Mouse (Mus musculus) lung, postnatal 14 days (tissue): ENCODE results near the gene Gfpt2.

Experiments used
- DNase-seq: peaks from one replicate; pipeline ENCODE4 v3.0.0; 2021

Gene Gfpt2

GRCm38 (mm10) chr11:49840666-49841065 lies 46.7 kb downstream of the Gfpt2 start:
- peak; percentile 19 for DNase-seq

- no peak for DNase-seq
Observed at GRCm38 (mm10) chr11:49841886-49842285, 47.9 kb downstream of the Gfpt2 start.

DNA sequence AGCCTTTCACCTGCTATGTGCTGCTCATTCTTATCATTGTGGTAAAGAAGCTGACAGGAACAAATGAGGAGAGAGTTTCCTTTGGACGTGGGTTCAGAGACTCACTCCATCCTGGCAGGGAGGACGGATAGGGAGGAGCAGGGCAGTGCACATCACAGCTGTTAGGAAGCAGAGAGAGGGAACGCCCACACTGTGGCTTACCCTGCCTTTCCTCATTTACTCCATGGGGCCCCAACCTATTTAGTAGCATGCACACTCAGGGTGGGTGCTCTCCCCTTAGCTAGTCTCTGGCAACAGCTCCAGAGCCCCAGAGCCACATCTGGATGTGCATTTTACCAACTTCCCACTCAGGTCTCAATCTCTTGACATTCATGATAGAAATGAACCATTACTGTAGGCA lies 48.7 kb downstream of the Gfpt2 start:
- DNase-seq = no peak

- no peak for DNase-seq
Observed at GRCm38 (mm10) chr11:49844311-49844710, 50.3 kb downstream of the Gfpt2 start.

- DNase-seq = peak; percentile 79
Observed at GRCm38 (mm10) chr11:49844969-49845368, 51.0 kb downstream of the Gfpt2 start.

DNA sequence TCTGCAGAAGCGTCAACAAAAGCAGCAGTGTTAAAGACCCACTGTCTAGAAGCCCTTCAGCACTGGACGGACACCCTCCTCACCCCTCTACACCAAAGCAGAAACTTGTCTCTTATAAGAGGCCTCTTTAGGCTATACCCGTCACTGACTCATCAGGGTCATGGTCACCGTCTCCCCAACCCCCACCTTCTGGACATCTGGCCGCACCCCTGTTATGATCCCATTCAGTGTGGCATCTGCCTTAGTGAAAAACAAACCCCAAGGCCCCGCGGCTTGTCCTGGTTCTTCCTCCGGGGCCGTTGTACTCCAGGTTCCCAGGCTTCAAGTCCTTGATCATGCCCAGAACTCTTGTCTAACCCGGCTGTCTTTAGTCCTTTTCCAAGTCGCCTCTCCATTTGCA lies 52.0 kb downstream of the Gfpt2 start:
- no peak for DNase-seq

DNA sequence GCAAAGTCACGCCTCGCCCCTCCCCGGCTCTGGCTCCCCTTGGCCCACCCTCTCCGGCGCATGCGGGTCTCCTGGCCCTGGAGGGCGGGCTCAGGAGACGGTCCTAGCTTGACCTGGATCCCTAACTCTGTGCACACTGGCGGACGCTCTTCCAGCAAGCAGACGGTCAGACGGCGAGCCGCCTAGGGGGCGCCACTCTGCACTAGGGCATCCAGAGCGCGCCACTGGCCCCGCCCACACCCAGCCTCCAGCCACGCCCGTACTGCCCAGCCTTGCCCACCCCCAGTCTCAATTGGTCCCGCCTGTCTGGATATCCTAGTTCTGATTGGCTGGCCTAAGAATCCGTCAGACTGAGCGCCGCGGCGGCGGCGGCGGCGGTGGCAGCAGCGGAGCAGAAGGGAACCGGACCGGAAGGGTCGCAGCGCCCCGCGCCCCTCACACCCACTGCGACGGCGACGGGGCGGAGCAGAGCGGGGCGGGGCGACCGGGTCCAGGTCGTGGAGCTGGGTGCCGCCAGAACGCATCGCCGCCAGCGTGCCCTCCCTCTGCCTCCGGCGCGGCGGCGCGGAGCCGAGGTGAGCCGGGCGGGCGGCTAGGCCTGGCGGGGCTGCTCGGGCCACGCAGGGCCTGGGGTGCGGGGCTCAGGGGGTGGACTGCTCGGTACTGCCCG lies 52.6 kb downstream of the Gfpt2 start, which contains the start of gene Mapk9:
Gene Mapk9, plus strand, starts transcription at position 351 of the 670 bp plus-strand sequence.
- DNase-seq = peak; percentile 99

DNA sequence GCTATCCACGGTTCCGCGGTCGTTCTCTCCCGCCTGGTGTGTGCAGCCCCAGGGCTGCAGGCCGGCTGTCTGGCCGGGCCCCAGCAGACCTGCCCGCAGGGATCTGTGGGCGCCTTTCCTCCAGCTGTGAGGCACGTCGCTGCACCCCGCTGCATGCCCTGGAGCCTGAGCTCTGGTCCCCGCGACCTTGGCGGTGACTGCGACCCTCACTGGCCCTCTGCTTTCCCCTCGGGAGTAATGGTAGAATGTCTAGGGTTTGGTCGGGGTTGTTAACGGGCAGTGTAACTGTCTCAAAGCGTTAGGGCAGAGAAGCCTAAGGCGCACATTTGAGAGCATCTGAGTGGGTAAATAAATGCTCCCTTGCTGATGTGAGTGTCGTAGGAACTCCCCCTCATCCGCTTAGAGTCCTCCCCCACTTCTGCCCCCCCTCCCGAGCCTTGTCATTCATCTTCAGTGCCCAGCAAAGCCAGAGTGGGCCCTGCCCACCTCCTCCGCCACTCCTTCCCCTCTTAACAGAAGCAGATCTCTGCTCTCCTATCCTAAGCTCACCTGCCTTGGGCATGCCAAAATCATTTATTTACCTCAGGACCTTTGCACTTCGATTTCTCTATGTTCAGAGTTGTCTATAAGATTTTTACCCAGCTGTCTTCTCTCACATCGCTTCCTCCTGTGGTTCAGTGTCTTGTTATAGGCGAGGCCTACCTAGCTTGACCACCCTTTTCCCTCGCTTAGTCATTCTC lies 53.3 kb downstream of the Gfpt2 start:
- peak; percentile 18 for DNase-seq

DNA sequence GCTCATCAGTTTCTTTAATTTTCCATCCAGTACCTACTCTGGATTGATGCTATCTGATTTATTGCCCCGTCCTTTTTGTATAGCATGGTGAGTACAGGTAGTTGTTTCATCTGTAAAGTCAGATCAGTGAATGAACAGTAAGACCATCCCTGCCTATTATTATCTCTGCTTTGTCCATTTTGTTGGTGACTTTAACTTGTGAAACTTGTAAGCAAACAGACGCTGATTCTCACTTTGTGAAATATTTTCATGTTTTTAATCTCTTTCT lies 53.8 kb downstream of the Gfpt2 start:
- no peak for DNase-seq

- no peak for DNase-seq
Observed at GRCm38 (mm10) chr11:49848080-49848815, 54.3 kb downstream of the Gfpt2 start.

DNA sequence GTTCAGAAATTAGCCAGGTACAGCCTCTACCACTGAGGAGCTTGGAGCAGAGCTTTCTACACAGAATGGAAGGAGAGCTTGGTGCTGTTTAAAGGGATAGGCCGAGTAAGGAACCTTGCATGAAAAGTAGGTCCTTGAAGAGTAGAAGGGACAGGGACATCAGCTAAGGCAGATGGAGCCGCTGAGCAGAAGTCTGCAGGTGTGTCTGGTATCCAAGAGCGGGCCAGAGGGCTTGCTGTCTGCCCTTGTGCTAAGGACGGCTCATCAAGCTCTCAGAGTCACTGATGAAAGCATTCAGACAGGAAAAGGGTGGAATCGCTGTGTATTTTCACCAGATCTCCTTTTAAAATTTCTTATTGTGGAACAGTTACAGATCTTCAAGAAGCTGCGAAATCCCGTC lies 56.4 kb downstream of the Gfpt2 start:
- DNase-seq = no peak

DNA sequence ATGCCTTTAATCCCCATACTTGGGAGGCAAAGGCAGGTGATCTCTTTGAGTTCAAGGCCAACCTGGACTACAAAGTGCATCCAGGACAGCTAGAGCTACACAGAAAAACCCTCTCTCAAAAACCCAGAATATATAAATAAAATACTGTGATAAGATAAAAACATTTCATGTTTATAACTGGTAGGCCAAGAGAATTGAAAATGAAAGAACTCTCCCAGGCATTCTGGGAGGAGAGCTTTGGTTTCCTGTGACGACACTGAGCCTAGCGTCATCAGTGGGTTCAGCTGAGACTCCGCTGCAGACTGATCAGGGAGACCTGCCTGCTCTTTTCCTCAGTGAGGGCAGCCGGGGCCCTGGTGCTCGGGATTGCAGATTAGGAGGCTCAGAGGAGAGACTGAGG lies 61.2 kb downstream of the Gfpt2 start:
- no peak for DNase-seq

DNA sequence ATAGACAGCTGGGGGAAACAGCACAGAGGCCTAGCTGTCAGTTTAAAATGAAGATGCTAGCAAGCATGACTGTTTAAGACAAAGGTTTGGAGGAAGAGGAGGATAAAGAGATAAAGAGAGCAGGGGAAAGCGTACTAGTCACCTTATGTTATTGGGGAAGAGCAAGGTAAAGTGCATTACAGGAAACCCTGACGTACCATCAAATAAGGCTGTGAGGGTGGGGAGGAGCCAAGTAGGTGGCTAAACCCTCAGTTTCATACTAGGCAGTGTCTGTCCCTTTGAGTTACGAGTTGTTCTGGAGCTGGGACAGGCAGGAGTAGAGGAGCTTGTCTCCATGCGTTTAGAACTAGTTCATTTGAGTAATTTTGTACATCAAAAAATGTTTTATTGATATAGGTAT lies 67.2 kb downstream of the Gfpt2 start:
- no peak for DNase-seq

DNA sequence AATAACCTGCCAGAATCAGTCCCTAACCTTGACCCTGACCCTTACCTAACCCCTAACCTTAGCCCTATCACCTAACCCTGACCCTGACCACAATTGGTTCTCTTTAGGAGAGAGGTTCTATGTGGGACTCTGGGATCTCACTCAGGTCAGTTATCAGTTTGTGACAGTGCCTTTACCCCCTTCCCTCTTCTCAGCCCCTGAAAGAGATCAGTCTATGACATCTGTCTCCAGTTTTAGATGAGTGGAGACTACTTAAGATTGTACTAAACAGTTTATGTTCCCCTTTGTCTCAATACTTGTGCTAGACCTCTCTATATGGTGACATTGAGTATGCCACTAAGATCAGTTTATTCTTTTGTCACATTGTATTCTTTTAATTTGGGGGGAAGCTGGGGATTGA lies 69.9 kb downstream of the Gfpt2 start:
- DNase-seq = no peak

DNA sequence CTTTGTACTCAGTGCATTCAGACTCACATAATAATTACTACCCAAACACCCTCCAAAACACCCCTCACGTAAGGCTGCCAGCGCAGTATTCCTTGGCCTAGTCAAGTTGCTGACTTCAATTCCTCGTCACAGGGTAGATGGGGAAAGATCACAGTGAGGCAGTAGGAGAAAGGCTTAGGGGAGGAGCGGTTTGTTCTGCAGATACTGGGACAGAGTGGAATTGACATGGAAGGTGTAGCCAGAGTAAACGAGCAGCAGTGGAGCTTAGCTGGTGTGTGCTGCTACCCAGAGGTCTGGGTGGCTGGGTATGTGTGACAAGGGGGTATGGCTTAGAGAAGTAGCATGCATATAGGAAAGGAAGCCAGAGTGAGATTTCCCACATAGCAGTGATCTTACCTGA lies 73.3 kb downstream of the Gfpt2 start:
- DNase-seq = no peak

DNA sequence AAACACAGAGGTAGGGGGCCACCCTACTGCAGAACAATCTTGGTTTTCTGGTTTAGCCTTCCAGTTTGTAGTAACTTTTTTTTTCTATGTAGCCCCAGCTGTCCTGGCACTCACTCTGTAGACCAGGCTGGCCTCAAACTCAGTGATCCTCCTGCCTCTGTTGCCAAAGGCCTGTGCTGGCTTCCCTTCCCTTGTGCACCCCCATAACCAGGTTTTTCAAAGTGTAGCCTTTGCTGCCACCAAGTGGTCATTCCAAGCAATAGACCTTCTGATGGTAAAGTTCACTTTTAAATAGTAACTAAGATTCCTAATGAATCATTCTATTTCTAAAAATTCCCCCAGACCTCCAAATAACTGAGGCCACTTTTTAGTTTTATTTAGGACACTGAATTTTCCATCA lies 75.8 kb downstream of the Gfpt2 start:
- peak; percentile 65 for DNase-seq

DNA sequence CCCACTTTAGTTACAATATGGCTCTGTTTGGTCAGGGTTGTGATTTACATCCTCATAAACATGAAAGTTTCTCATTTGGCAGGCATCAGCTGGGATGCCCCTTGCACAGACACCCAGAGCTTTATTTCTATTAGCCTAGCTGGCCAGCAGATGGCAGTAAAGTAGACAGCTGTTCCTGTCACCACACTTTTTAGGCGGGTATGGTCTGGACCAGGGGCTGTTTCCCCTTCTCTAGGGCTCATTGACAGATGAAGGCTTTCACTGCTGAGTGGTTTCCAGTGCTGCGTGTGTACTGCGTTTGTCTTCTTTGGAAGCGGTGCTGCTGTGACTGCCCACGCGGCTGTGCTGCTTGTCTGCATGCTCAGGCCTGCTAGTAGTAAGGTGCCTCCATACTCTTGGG lies 77.9 kb downstream of the Gfpt2 start:
- DNase-seq = peak; percentile 52

GRCm38 (mm10) chr11:49872779-49873178 lies 78.8 kb downstream of the Gfpt2 start:
- DNase-seq = no peak

DNA sequence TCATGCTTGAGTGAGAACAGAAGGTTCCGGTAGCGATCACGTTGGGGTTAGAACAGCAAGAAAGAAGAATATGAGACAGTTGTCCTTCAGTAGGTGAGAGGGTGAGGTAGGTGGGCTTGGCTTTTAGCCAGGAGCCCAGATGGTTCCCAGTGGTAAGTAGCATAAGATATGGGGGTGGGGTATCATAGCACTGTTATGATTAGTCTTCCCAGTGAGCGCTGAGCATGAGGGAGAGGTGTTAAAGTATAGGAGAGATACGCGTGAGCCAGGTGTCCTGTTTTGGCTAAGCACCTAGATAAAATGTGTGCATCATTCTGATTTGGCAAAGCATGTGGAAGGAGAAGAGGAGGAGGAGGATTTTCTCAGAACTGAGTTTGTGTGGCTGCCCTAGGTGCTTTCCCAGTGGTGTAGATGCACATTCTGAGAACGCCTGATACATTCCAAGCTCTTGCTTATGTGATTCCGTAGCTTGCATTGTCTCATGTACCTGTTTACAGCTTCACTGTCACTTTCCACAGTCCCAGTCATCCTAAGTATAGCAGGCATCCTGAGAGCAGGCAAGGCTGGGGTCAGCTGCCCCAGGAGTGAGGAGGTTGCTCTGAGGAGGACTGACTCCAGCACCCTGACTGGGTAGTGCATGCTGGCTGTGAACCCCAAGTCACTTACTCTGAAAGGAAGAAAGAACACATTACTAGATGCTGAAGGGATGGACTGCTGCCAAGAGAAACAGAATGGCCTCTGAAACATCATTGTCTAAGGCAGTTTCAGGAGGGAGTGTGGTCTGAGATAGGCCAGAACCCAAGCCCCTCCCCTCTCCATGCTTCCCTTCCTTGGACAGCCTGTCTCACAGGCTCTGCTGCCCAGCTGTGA lies 83.2 kb downstream of the Gfpt2 start:
- DNase-seq = peak; percentile 41

GRCm38 (mm10) chr11:49879950-49880642 lies 86.1 kb downstream of the Gfpt2 start:
- DNase-seq = peak; percentile 66

- DNase-seq = no peak
Observed at GRCm38 (mm10) chr11:49883394-49883793, 89.4 kb downstream of the Gfpt2 start.
